Mouse (Mus musculus) Patski (cell line): ENCODE results near the gene Emp1. TPM values are rescaled to one million over a fixed set of nuclear protein-coding genes. Genes with fewer than 3 reads are reported as not detected.

Experiments used
- ATAC-seq: fragments of 100-300 bp; one replicate; pipeline ENCODE4 v1.8.0; 2021
- CTCF ChIA-PET: fragments of 350-600 bp; sonication (Branson Sonifier 250); formaldehyde crosslinking; loops from one replicate; lab custom pipeline; 2022; ENCODE audit warnings: inconsistent platforms; lab: Charles Lee
- POLR2A ChIA-PET: fragments of 350-600 bp; sonication (Branson Sonifier 250); formaldehyde crosslinking; loops from one replicate; lab custom pipeline; 2022; ENCODE audit warnings: antibody characterized with exemption, inconsistent platforms; lab: Charles Lee
- DNase-seq: peaks from one replicate; pipeline ENCODE4 v3.0.0-alpha.2; 2011; ENCODE audit warnings: low read depth, low spot score
- H3K27me3 ChIP-seq: fragments of 371-371 bp; one replicate; pipeline ENCODE4 v1.5.1; 2021
- CTCF ChIP-seq: fragments of 100-300 bp; IDR thresholded peaks from one replicate; pipeline ENCODE4 v1.5.1; 2021
- in situ Hi-C: fragments of 300-500 bp; cut with MboI; formaldehyde crosslinking; loops from 3 replicates; pipeline ENCODE4 v1.11.1; 2018; ENCODE audit warnings: low pct_unique_long_range_greater_than_20kb, mixed read lengths
- polyA plus RNA-seq: library from polyadenylated mRNA; unstranded; gene quantifications from one replicate; pipeline ENCODE4 v1.2.3, GENCODE M21; 2021

Emp1 gene
- 70.4 TPM for polyA plus RNA-seq

- ATAC-seq (peak; percentile 88), DNase-seq (peak; percentile 94)
- H3K27me3 ChIP-seq = no peaks in the 10 kb centered on the region
- peak; percentile 36 for TF ChIP-seq CTCF
- ChIA-PET CTCF (interaction anchor here (0.7 to 1.7 kb wide), 6 partner anchors 8 to 43 kb away, joined by 3 to 4 read pairs (median 3); no protein-coding TSS in a partner anchor), POLR2A (interaction anchor here (0.6 to 1.2 kb wide), 2 partner anchors 11 to 280 kb away, joined by 3 to 5 read pairs; no protein-coding TSS in a partner anchor)
- in situ Hi-C loops = no loop called here
These were observed at the start of gene Emp1 for GRCm38 (mm10) chr6:135362459-135363159. Gene Emp1 (plus strand): TSS chr6:135362545.

- CTCF ChIA-PET = no interaction called here
- ATAC-seq = no peak
- no peak for TF ChIP-seq CTCF
- H3K27me3 ChIP-seq = no peaks in the 10 kb centered on the region
- in situ Hi-C loops = no loop called here
- DNase-seq = no peak
- POLR2A ChIA-PET = no interaction called here
These were observed 48.4 kb upstream of the Emp1 start for GRCm38 (mm10) chr6:135313981-135314380.

GRCm38 (mm10) chr6:135316141-135316540 is 46.2 kb upstream of the Emp1 start:
- no peak for ATAC-seq
- no peaks in the 10 kb centered on the region for H3K27me3 ChIP-seq
- in situ Hi-C loops = no loop called here
- DNase-seq = no peak
- ChIA-PET POLR2A (no interaction called here), CTCF (interaction anchor here (0.8 kb wide), 1 partner anchor 54 kb away, joined by 3 read pairs; no protein-coding TSS in a partner anchor)
- no peak for TF ChIP-seq CTCF

GRCm38 (mm10) chr6:135319431-135319933 is 42.9 kb upstream of the Emp1 start:
- ATAC-seq (peak; percentile 63), DNase-seq (no peak)
- POLR2A ChIA-PET = no interaction called here
- CTCF ChIA-PET = interaction anchor here (0.6 kb wide), 1 partner anchor 43 kb away, joined by 3 read pairs; no protein-coding TSS in a partner anchor
- no peak for TF ChIP-seq CTCF
- in situ Hi-C loops = no loop called here
- H3K27me3 ChIP-seq = no peaks in the 10 kb centered on the region

GRCm38 (mm10) chr6:135322749-135323148 is 39.6 kb upstream of the Emp1 start:
- ATAC-seq = no peak
- CTCF ChIA-PET = interaction anchor here (0.8 kb wide), 1 partner anchor 18 kb away, joined by 3 read pairs; no protein-coding TSS in a partner anchor
- in situ Hi-C loops = no loop called here
- no peak for DNase-seq
- H3K27me3 ChIP-seq = no peaks in the 10 kb centered on the region
- POLR2A ChIA-PET = interaction anchor here (1.1 to 2.0 kb wide), 2 partner anchors 42 to 72 kb away, joined by 3 to 4 read pairs; no protein-coding TSS in a partner anchor
- no peak for TF ChIP-seq CTCF

GRCm38 (mm10) chr6:135323311-135323982 is 38.9 kb upstream of the Emp1 start:
- in situ Hi-C loops = no loop called here
- ChIA-PET CTCF (interaction anchor here (0.8 kb wide), 1 partner anchor 18 kb away, joined by 3 read pairs; no protein-coding TSS in a partner anchor), POLR2A (interaction anchor here (1.0 to 2.0 kb wide), 3 partner anchors 10 to 72 kb away, joined by 3 to 15 read pairs (median 4); no protein-coding TSS in a partner anchor)
- no peak for TF ChIP-seq CTCF
- peak; percentile 42 for ATAC-seq
- no peaks in the 10 kb centered on the region for H3K27me3 ChIP-seq
- DNase-seq = peak; percentile 56

- no peak for ATAC-seq
- ChIA-PET POLR2A (interaction anchor here (1.0 to 2.0 kb wide), 3 partner anchors 9 to 73 kb away, joined by 3 to 15 read pairs (median 4); no protein-coding TSS in a partner anchor), CTCF (no interaction called here)
- no peak for DNase-seq
- no peaks in the 10 kb centered on the region for H3K27me3 ChIP-seq
- in situ Hi-C loops = no loop called here
- no peak for TF ChIP-seq CTCF
These were observed 38.2 kb upstream of the Emp1 start for GRCm38 (mm10) chr6:135324111-135324510.

- no peaks in the 10 kb centered on the region for H3K27me3 ChIP-seq
- in situ Hi-C loops = no loop called here
- ChIA-PET CTCF (no interaction called here), POLR2A (interaction anchor here (1.0 to 2.0 kb wide), 2 partner anchors 9 to 40 kb away, joined by 4 to 15 read pairs; no protein-coding TSS in a partner anchor)
- DNase-seq (no peak), ATAC-seq (peak; percentile 66)
- TF ChIP-seq CTCF = no peak
These were observed 37.6 kb upstream of the Emp1 start for GRCm38 (mm10) chr6:135324686-135325300.

- in situ Hi-C loops = no loop called here
- no peak for ATAC-seq
- ChIA-PET CTCF (interaction anchor here (1.4 kb wide), 1 partner anchor 32 kb away, joined by 3 read pairs; no protein-coding TSS in a partner anchor), POLR2A (no interaction called here)
- H3K27me3 ChIP-seq = no peaks in the 10 kb centered on the region
- DNase-seq = no peak
- no peak for TF ChIP-seq CTCF
These were observed 35.5 kb upstream of the Emp1 start for GRCm38 (mm10) chr6:135326847-135327246.

- no peaks in the 10 kb centered on the region for H3K27me3 ChIP-seq
- no peak for TF ChIP-seq CTCF
- ATAC-seq (no peak), DNase-seq (no peak)
- CTCF ChIA-PET = interaction anchor here (1.1 kb wide), 1 partner anchor 46 kb away, joined by 3 read pairs; no protein-coding TSS in a partner anchor
- POLR2A ChIA-PET = no interaction called here
- in situ Hi-C loops = no loop called here
These were observed 30.4 kb upstream of the Emp1 start for GRCm38 (mm10) chr6:135331916-135332315.
